Mouse (Mus musculus) embryonic fibroblast, embryonic 13.5 days (primary cell): ENCODE measurements around the gene Itm2b.

Experiments used
- CTCF ChIP-seq: IDR thresholded peaks from 2 replicates; pipeline ENCODE4 v1.5.1; 2011; ENCODE audit warnings: mild to moderate bottlenecking, control low read depth, low read length, moderate library complexity, borderline replicate concordance; ENCODE audit not compliant: insufficient read depth
- POLR2A ChIP-seq: IDR thresholded peaks from 2 replicates; pipeline ENCODE4 v1.6.1; 2011; ENCODE audit warnings: low read depth, mild to moderate bottlenecking, control low read depth, low read length, moderate library complexity

DNA sequence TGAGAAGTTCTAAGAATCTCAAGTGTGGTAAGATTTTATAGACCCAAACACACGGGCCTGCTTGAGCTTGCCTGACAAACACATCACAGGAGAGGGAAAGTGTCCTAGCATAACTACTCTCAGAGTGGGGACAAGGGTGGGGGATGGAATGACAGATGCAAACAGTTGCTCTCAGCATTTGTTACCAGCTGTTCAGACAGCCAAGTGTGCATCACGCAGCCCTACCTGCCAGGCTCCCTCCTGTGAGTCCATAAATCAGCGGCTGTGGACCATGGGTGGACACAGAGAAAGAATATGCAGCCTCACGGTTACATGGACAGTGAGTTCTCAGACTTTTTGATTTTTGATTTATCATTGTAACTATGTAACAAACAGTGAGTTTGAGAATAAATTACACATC is 15.5 kb downstream of the Itm2b start:
- TF ChIP-seq CTCF (no peak), POLR2A (no peak)
